Mouse (Mus musculus) G1E (cell line): Measurements from ENCODE around the gene Dab1. TPM values are rescaled to one million over a fixed set of nuclear protein-coding genes. Genes with fewer than 3 reads are reported as not detected.

Experiments used
- ATAC-seq: 2 replicates; pipeline ENCODE4 v1.8.0; 2016; ENCODE audit warnings: mild to moderate bottlenecking; ENCODE audit not compliant: insufficient number of reproducible peaks, poor library complexity, low FRiP score, severe bottlenecking; ENCODE audit errors: extremely low read depth
- DNase-seq: peaks from one replicate; pipeline ENCODE4 v3.0.0; 2012; ENCODE audit warnings: low spot score
- H3K27me3 ChIP-seq: 2 replicates; pipeline ENCODE4 v1.6.1; 2012; ENCODE audit warnings: mild to moderate bottlenecking, low read length, inconsistent platforms; ENCODE audit not compliant: insufficient read depth
- H3K36me3 ChIP-seq: replicated peaks from 2 replicates; pipeline ENCODE3; 2012; ENCODE audit warnings: mild to moderate bottlenecking, inconsistent platforms
- H3K4me1 ChIP-seq: 2 replicates; pipeline ENCODE4 v1.6.1; 2012; ENCODE audit warnings: low read depth, low read length, inconsistent platforms, mixed read lengths; ENCODE audit not compliant: insufficient read depth
- H3K4me3 ChIP-seq: 2 replicates; pipeline ENCODE4 v1.5.1; 2012; ENCODE audit warnings: low read depth, mild to moderate bottlenecking, inconsistent platforms, low read length, moderate library complexity, mixed read lengths
- H3K9me3 ChIP-seq: replicated peaks from 2 replicates; pipeline ENCODE4 v1.6.1; 2012; ENCODE audit warnings: inconsistent platforms
- CTCF ChIP-seq: IDR thresholded peaks from 2 replicates; pipeline ENCODE4 v1.5.1; 2012; ENCODE audit warnings: low read depth, low read length, inconsistent platforms, mixed read lengths
- GATA1 ChIP-seq: IDR thresholded peaks from 2 replicates; pipeline ENCODE4 v1.6.1; 2012; ENCODE audit warnings: borderline replicate concordance, low read length, inconsistent platforms, mixed read lengths
- GATA2 ChIP-seq: IDR thresholded peaks from 2 replicates; pipeline ENCODE4 v1.6.1; 2012; ENCODE audit warnings: low read depth, low read length, inconsistent platforms, borderline replicate concordance
- POLR2AphosphoS5 ChIP-seq: IDR thresholded peaks from 2 replicates; pipeline ENCODE4 v1.6.1; 2012; ENCODE audit warnings: low read depth, low read length, inconsistent platforms; ENCODE audit not compliant: insufficient replicate concordance
- TAL1 ChIP-seq: conservative IDR thresholded peaks from 2 replicates; pipeline ENCODE4 v1.6.1; 2012; ENCODE audit warnings: low read depth, low read length, inconsistent platforms, mixed read lengths
- polyA plus RNA-seq: library from polyadenylated mRNA; stranded (reverse); fragments of >175 nt; gene quantifications from 2 replicates; pipeline ENCODE4 v1.2.3, GENCODE M21; 2012
- total RNA-seq, 2 experiments: library from RNA; stranded (forward) in 1 of 2; stranded (reverse) in 1 of 2; fragments of 200-1000 nt in 1 of 2; fragments of >200 nt in 1 of 2; fragmentation: Nextera tagmentation in 1 of 2; gene quantifications; 2 replicates each; pipeline ENCODE4 v1.2.3; 2014 to 2017

Dab1 gene
- total and polyA plus RNA-seq, 3 experiments, result 0.16 TPM; not detected in 2

DNA sequence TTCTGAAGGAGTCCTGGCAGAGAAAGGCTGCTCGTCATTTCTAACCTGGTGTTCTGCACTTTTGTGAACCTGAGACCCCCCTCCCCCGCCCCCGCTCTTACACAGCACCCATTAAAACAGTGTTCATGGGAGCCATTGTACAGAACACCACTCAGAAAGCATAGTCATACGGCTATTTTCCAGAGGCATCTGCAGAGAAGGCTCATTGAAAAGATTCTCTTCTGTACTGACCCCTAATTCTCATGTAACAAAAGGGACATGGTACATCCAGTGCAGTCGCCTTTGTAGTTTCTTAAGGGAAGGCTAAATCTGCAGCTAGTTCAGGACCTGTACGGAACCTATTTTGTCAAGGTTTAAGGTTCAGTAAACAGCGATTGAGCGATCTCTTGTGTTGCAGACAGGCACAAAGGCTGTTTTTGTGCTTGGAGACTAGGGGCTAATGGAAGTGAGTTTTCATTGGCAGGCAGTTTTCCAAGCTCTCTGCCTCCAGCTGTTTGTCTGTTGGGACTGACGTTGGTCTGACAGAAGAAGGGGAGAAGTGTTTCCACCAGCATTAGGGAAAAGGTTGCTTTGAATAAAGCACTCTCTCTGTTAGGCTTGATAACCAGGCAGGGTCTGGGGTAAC lies 780.1 kb downstream of the Dab1 start:
- DNase-seq, result no peak
- H3K4me3 ChIP-seq, result no peak overlapping the region
- H3K27me3 ChIP-seq, result no peaks in the 10 kb centered on the region
- peaks cover 34% of the 10 kb centered on the region for H3K9me3 ChIP-seq
- ATAC-seq, result no peak
- no peaks in the 10 kb centered on the region for H3K4me1 ChIP-seq
- H3K36me3 ChIP-seq, result no peaks in the 10 kb centered on the region
- no peak for TF ChIP-seq GATA2
- no peak for TF ChIP-seq CTCF
- TF ChIP-seq GATA1, result no peak
- no peak for TF ChIP-seq POLR2AphosphoS5

DNA sequence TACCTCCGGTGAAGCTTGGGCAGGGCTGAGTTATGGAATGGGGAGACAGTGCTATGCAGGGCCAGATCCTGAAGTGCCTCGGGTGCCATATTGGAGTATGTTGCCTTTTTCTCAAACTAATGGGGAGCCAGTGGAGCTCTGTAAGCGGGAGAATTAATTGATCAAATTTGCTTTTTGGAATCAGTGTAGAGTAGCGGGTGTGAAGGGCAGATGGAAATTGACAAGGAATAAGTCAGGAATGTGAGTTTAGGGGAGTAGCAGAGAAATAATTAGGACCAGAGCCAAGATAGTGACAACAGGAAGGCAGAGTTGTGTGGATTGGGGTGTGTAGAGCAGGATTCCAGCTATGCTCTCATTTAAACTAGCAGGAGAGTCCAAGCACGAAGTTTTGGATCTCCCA lies 784.9 kb downstream of the Dab1 start:
- no peak for ATAC-seq
- Histone ChIP-seq H3K36me3 (no peaks in the 10 kb centered on the region), H3K9me3 (peaks cover 31% of the 10 kb centered on the region), H3K4me1 (no peaks in the 10 kb centered on the region), H3K4me3 (no peak overlapping the region), H3K27me3 (no peaks in the 10 kb centered on the region)
- no peak for DNase-seq
- no peak for TF ChIP-seq CTCF
- no peak for TF ChIP-seq TAL1
- no peak for TF ChIP-seq GATA2

DNA sequence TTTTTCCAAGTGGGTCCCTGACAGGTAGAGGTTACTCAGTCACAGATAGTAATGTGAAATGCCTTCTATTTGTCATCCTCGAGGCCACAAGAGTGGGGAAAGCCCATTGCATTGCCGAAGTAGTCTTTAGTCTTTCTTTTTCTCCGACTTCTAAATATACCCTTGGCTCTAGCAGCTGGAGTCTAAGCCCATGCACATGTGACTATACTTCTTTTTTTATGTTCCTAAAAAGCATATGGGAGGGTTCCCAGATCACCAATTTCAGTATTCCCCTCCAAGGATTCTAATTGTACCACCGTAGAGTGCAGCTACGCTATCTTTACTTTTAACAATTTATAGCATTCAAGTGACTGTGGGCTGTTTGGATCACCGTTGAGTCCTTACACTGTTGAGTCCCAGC lies 791.8 kb downstream of the Dab1 start:
- ATAC-seq, result no peak
- no peak for TF ChIP-seq GATA1
- Histone ChIP-seq H3K27me3 (no peaks in the 10 kb centered on the region), H3K9me3 (peaks cover 38% of the 10 kb centered on the region), H3K4me1 (no peaks in the 10 kb centered on the region), H3K4me3 (no peak overlapping the region), H3K36me3 (no peaks in the 10 kb centered on the region)
- DNase-seq, result no peak

DNA sequence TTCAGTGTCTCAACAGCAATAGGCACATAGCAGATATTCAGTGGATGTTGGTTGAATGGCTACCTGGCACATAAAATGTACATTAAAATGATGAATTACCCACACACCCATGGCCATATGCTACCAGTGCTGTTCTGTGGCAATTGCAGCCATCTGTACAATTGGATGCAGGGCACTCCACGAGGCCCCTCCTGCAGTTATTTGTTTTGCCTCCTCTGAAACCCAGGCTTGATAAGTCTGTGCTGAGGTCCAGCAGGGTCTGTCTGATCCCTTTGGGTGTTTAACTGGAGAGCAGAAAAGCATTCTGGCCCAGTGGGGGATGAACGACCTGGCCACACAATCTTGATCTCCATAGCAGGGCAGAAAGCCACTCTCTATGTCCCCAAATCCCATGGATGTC lies 796.3 kb downstream of the Dab1 start:
- H3K27me3 ChIP-seq, result no peaks in the 10 kb centered on the region
- peaks cover 47% of the 10 kb centered on the region for H3K9me3 ChIP-seq
- H3K36me3 ChIP-seq, result no peaks in the 10 kb centered on the region
- ATAC-seq (no peak), DNase-seq (no peak)
- TF ChIP-seq POLR2AphosphoS5, result no peak
- no peak for TF ChIP-seq GATA1
- TF ChIP-seq TAL1, result no peak
- TF ChIP-seq GATA2, result no peak
- no peaks in the 10 kb centered on the region for H3K4me1 ChIP-seq
- H3K4me3 ChIP-seq, result no peak overlapping the region

DNA sequence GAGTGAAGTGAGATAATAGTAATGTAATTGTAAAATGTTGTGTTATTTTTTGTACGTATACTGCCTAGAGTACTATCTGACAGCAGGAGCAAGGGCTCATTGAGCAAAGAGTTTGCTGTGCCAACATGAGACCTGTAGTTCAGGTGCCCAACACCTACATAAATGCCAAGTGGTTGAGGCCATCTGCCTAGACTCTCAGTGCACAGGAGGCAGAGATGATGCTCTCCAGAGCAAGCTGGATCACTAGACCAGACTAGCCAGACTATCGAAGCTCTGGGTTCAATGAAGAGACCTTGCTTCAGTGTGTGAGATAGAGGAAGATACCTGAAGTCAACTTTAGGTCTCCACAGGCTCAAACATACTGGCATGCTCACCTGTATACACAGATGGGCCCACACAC lies 799.2 kb downstream of the Dab1 start:
- Histone ChIP-seq H3K4me3 (no peak overlapping the region), H3K9me3 (peaks cover 46% of the 10 kb centered on the region), H3K36me3 (no peaks in the 10 kb centered on the region), H3K27me3 (no peaks in the 10 kb centered on the region), H3K4me1 (no peaks in the 10 kb centered on the region)
- DNase-seq (no peak), ATAC-seq (no peak)
- TF ChIP-seq GATA2 (no peak), POLR2AphosphoS5 (no peak), TAL1 (no peak), CTCF (no peak), GATA1 (no peak)

DNA sequence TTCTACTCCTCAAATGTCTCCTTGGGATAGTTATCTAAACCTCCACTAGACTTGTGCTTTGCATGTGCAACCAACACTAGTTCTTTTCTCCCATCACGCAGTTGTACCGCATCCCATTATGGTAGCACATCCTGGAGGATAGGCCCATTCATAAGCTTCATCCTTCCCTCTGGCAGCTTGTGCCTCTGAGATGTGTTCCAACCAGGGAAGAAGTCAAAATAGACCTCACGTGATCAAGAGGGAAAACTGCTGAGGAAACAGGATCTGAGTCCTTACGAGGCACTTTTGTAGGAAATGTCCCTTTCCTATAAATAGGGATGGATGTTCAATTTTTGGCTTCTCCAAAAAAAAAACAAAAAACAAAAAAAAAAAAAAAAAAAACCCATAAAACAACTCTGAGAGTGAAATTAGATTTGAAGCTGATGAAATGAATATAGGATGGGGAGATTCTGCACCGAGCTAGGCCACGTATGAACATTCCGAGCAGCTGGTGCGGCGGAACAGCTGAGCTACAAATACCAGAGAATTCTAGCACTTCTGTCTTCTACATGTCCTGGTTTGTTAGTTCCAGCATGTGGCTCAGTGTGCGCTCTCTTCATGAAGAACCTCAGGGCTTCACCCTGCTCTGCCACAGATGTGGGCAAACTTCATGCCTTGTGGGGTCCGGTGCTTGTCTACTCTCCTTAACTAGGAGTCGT lies 802.0 kb downstream of the Dab1 start:
- ATAC-seq (no peak), DNase-seq (no peak)
- Histone ChIP-seq H3K4me1 (no peaks in the 10 kb centered on the region), H3K9me3 (peaks cover 43% of the 10 kb centered on the region), H3K36me3 (no peaks in the 10 kb centered on the region), H3K27me3 (no peaks in the 10 kb centered on the region), H3K4me3 (no peak overlapping the region)
- TF ChIP-seq GATA2 (no peak), CTCF (no peak), TAL1 (no peak)

DNA sequence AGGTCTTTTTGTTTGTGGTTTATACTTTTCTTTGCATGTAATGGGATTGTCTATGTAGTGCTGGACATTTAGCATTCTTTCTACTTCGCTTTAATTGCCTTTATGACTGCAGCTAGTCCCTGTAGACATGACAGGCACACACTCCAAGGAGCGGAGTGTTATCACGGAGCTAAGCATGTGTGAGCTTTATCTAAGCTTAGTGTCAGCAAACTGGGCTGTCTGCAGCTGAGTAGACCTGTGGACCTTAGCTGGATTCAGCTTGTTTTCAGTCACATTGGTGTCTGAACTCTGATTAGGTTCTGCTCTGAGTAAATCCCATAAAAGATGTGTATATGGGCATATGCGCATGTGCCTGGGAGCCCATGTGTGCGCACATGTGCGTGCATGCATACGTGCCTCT lies 810.0 kb downstream of the Dab1 start:
- no peak for DNase-seq

More for the DNA sequence above, 810.0 kb downstream of the Dab1 start:
- no peak for ATAC-seq
- H3K4me1 ChIP-seq, result no peaks in the 10 kb centered on the region
- H3K9me3 ChIP-seq, result peaks cover 57% of the 10 kb centered on the region
- no peaks in the 10 kb centered on the region for H3K27me3 ChIP-seq
- no peaks in the 10 kb centered on the region for H3K36me3 ChIP-seq
- TF ChIP-seq POLR2AphosphoS5 (no peak), GATA2 (no peak), GATA1 (no peak), CTCF (no peak), TAL1 (no peak)
- no peak overlapping the region for H3K4me3 ChIP-seq
